Mouse (Mus musculus): Measurements from ENCODE around the gene Tex14. TPM values are rescaled to one million over a fixed set of nuclear protein-coding genes. Genes with fewer than 3 reads are reported as not detected.

The Tex14 gene
- polyA plus RNA-seq, 1 experiment from 2014 or later: 0.60 TPM

DNA sequence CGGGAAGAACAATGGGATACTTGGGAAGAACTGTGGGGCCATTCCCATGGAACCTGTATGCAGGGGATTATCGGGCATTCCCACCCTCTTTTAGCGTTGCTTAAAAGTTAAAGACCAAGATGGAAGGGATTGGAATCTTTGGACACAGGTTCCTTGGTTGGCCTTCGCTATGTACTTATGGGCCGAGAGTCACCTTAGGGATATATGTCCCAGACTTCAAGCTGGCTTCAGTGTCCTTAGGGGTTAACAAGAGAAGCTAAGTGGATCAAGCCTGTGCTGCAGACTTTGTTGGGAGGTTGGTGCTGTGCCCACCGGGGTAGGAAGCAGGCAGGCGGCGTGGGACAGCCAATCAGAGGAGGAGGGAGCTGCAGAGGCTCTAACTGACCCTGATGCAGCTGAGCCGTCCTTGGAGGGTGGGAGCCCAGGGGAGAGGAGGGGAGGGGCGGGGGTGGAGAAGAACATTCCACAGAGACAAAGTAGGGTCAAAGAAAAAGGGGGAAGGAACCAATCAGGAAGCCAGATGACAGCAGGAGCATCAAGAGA is 175.7 kb downstream of the Tex14 start:
- Histone ChIP-seq H3K9ac (ENCODE audit: low read length) (no peak overlapping the region), H3K36me3 (ENCODE audit: control insufficient read depth, insufficient read depth, low read length) (no peaks in the 10 kb centered on the region), H3K9me3 (ENCODE audit: control insufficient read depth, low read length) (no peaks in the 10 kb centered on the region), H3K27me3 (ENCODE audit: control insufficient read depth, insufficient read depth, low read length) (no peaks in the 10 kb centered on the region), H3K27ac (replicated peaks; ENCODE audit: low read depth, low read length) (no peak overlapping the region), H3K4me1 (ENCODE audit: control insufficient read depth, insufficient read depth, low read length) (peaks cover 12% of the 10 kb centered on the region; the same call in 1 of the 2 replicates), H3K4me3 (ENCODE audit: low read depth, low read length) (no peak overlapping the region), H3K4me2 (ENCODE audit: low read depth, severe bottlenecking) (no peak overlapping the region)
- DNase-seq (ENCODE audit: low spot score): no peak
- 56% methylated on average over 10 of the region's 10 CpGs for WGBS
- no peak for ATAC-seq (ENCODE audit: insufficient number of reproducible peaks, low FRiP score, low TSS enrichment, low read depth)

DNA sequence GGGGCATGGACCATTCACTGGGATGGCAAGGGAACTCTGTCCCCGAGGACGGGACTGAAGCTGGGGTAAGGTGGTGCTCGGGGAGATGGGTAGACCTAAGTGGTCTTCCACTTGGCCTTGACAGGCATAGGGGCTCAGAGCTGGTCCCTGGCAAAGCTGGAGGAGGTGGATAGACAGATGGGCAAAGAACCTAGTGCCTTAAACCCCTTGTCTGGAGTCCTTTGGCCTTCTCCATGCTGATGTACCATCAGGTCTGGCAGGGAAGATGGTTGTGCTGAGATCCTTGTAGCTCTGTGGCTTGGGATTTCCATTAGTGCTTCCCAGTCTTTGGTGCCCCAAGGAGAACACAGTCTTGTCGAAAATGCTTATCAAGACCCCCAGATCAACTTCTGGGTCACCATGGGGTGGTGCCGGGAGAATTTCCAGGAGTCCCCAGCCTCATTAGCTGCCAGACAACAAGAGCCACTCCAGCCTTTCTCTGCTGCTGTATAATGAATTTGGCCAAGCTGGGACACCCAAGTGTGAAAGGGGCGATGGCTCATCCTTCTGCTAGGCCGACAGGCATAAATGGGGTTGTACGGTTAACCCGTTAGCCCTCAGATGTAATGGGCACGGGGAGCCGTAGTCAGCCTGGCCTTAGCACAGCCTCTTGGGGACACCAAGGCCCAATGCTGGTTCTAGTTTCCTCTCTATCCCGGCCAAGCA is 176.4 kb downstream of the Tex14 start:
- WGBS: 88% methylated on average over 12 of the region's 12 CpGs
- Histone ChIP-seq H3K4me3 (ENCODE audit: low read depth, low read length) (no peak overlapping the region), H3K9me3 (ENCODE audit: control insufficient read depth, low read length) (no peaks in the 10 kb centered on the region), H3K4me2 (ENCODE audit: low read depth, severe bottlenecking) (no peak overlapping the region), H3K4me1 (ENCODE audit: control insufficient read depth, insufficient read depth, low read length) (peaks cover 12% of the 10 kb centered on the region; the same call in 1 of the 2 replicates), H3K36me3 (ENCODE audit: control insufficient read depth, insufficient read depth, low read length) (no peaks in the 10 kb centered on the region), H3K27me3 (ENCODE audit: control insufficient read depth, insufficient read depth, low read length) (no peaks in the 10 kb centered on the region), H3K9ac (ENCODE audit: low read length) (no peak overlapping the region), H3K27ac (replicated peaks; ENCODE audit: low read depth, low read length) (no peak overlapping the region)
- DNase-seq (ENCODE audit: low spot score) (no peak), ATAC-seq (ENCODE audit: insufficient number of reproducible peaks, low FRiP score, low TSS enrichment, low read depth) (no peak)

DNA sequence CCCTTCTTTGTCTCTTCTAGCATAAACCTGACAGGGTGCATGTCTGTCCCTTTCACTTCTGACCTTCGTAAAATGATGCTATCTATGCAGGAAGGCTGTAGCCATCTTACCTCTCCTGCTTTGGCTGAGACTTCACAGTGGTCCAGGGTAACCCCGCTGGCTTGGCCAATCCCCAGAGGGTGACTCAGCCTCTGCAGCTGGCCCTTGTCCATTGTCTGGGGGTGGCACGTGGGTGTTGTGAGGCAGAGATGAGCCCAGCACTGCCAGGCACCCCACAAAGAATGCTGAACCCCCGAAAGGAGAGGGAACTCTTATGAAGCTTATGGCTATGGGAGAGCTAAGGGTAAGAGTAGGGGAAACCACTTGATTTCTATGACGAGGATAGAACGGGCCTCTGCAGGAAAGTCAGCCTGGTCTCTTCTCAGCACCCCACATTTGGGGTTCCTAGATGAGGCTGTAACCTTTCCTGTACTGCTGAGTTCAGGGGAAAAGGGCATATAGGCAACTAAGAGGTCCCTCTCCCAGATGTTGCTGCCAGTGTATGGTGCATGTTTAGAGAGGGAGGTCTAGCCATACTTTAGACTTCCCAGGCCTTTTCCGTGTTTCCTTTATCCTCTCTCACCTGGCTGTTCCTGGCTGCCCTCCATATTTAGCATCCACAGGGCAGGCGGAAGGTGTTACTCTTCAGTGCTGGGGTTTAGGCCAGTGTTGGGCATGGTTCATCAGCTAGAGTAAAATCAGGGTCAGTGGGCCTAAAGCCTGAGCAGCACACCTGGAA is 177.3 kb downstream of the Tex14 start:
- no peak overlapping the region for H3K27ac ChIP-seq (replicated peaks; ENCODE audit: low read depth, low read length)
- ATAC-seq (ENCODE audit: insufficient number of reproducible peaks, low FRiP score, low TSS enrichment, low read depth) (no peak), DNase-seq (ENCODE audit: low spot score) (no peak)
- 83% methylated on average over 8 of the region's 8 CpGs for WGBS
- H3K36me3 ChIP-seq (ENCODE audit: control insufficient read depth, insufficient read depth, low read length): no peaks in the 10 kb centered on the region
- no peak overlapping the region for H3K4me3 ChIP-seq (ENCODE audit: low read depth, low read length)
- H3K4me1 ChIP-seq (ENCODE audit: control insufficient read depth, insufficient read depth, low read length): peaks cover 12% of the 10 kb centered on the region; the same call in 1 of the 2 replicates
- H3K4me2 ChIP-seq (ENCODE audit: low read depth, severe bottlenecking): no peak overlapping the region
- H3K27me3 ChIP-seq (ENCODE audit: control insufficient read depth, insufficient read depth, low read length): no peaks in the 10 kb centered on the region
- H3K9me3 ChIP-seq (ENCODE audit: control insufficient read depth, low read length): no peaks in the 10 kb centered on the region
- no peak overlapping the region for H3K9ac ChIP-seq (ENCODE audit: low read length)

DNA sequence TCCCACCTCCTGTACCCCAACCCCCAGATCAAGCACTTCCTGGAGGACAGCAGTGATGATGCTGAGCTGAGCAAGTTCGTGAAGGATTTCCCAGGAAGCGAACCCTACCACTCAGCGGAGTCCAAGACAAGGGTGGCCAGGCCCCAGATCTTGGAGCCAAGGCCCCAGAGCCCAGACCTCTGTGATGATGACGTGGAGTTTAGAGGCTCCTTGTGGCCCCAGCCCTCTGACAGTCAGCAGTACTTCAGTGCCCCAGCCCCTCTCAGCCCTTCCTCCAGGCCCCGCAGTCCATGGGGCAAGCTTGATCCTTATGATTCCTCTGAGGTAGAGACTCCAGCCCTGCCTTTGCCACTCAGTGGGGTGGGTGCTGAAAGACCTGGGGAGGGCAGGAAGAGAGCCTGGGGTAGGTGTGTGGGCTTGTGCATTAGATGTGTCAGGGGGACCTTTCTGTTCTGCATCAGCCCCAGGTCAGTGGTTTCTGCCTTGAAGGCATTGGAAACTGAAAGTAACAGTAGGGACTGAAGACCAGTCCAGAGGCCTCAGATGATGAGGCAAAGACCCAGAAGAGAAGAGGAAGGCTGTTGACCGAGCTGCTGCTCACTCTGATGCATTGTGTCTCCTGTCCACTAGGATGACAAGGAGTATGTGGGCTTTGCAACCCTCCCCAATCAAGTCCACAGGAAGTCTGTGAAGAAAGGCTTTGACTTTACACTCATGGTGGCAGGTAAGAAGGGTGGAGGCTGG is 178.6 kb downstream of the Tex14 start:
- Histone ChIP-seq H3K4me2 (ENCODE audit: low read depth, severe bottlenecking) (no peak overlapping the region), H3K4me3 (ENCODE audit: low read depth, low read length) (no peak overlapping the region), H3K9ac (ENCODE audit: low read length) (no peak overlapping the region), H3K9me3 (ENCODE audit: control insufficient read depth, low read length) (no peaks in the 10 kb centered on the region), H3K4me1 (ENCODE audit: control insufficient read depth, insufficient read depth, low read length) (0 out of 2 replicates have a peak, but pooled peaks cover 2% of the 10 kb centered on the region), H3K27me3 (ENCODE audit: control insufficient read depth, insufficient read depth, low read length) (no peaks in the 10 kb centered on the region), H3K36me3 (ENCODE audit: control insufficient read depth, insufficient read depth, low read length) (no peaks in the 10 kb centered on the region), H3K27ac (replicated peaks; ENCODE audit: low read depth, low read length) (no peak overlapping the region)
- DNase-seq (ENCODE audit: low spot score): no peak
- WGBS: 86% methylated on average over 6 of the region's 6 CpGs
- no peak for ATAC-seq (ENCODE audit: insufficient number of reproducible peaks, low FRiP score, low TSS enrichment, low read depth)

DNA sequence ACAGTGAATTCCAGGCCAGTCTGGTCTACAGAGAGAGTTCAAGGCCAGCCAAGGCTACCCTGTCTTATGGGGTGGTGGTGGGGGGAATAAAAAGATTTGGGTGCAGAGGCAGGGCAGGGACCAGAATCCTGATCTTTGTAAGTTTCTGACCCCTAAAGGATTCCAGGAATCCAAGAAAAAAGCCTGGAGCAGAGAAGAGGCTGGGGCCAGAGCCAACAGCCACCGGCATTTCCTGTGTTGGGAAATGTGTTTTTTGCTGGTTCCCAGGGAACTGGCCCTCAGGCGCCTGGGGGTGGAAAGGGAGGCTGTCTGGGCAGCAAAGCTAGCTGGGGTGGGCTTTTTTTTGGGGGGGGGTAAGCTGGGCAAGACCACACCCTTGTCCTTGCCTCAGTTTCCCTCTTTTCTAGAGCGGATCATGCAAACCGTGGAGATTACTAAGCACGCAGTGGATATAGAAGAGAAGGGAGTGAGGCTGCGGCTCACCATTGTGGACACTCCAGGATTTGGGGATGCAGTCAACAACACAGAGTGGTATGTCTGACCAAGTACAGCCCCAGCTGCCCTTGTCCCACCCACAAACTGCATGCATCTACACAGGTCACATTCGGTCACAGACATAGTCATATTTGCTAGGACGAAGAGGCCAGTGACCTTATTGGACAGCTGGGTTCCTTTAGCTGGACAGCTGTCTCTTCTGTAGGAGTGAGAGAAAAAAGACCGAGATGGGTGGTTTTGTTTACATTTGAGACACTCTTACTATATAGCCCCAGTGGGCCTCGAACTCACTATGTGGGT is 180.0 kb downstream of the Tex14 start:
- ATAC-seq (ENCODE audit: insufficient number of reproducible peaks, low FRiP score, low TSS enrichment, low read depth): no peak
- H3K36me3 ChIP-seq (ENCODE audit: control insufficient read depth, insufficient read depth, low read length): no peaks in the 10 kb centered on the region
- no peaks in the 10 kb centered on the region for H3K4me1 ChIP-seq (ENCODE audit: control insufficient read depth, insufficient read depth, low read length)
- H3K4me3 ChIP-seq (ENCODE audit: low read depth, low read length): no peak overlapping the region
- H3K27ac ChIP-seq (replicated peaks; ENCODE audit: low read depth, low read length): no peak overlapping the region
- H3K27me3 ChIP-seq (ENCODE audit: control insufficient read depth, insufficient read depth, low read length): no peaks in the 10 kb centered on the region
- WGBS: 87% methylated on average over 10 of the region's 10 CpGs
- no peak for DNase-seq (ENCODE audit: low spot score)
- no peaks in the 10 kb centered on the region for H3K9me3 ChIP-seq (ENCODE audit: control insufficient read depth, low read length)
- no peak overlapping the region for H3K4me2 ChIP-seq (ENCODE audit: low read depth, severe bottlenecking)
- no peak overlapping the region for H3K9ac ChIP-seq (ENCODE audit: low read length)

DNA sequence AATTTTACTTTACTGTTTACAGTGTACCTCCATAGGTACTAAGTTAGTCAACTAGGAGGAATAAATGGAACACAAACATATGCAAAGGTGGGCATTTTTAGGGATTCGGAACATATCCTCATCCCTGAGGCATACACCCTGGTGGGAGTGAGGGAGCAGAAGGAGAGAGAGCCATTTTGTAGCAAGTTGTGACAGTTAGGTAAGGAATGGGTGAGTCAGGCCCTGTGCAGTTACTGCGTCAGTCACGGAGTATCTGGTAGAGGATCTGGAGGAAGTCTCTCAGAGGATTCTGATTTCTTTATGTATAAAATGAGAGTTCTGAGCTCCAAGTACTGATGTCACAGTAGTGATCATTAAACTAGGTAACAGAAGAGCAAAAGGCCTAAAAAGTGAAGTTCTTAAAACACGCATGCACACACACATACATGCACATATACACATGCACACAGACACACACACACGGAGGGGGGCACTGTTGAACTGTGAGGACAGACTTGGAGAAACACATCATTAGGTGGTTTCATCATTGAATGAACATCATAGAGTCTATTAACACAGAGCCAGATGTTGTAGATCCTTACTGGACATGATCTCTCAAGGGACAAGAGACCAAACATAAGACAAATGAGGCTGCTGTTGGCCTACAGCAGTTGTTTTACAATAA is 182.5 kb downstream of the Tex14 start:
- Histone ChIP-seq H3K36me3 (ENCODE audit: control insufficient read depth, insufficient read depth, low read length) (no peaks in the 10 kb centered on the region), H3K4me1 (ENCODE audit: control insufficient read depth, insufficient read depth, low read length) (peaks cover 7% of the 10 kb centered on the region; the same call in 1 of the 2 replicates), H3K27ac (replicated peaks; ENCODE audit: low read depth, low read length) (no peak overlapping the region), H3K9ac (ENCODE audit: low read length) (no peak overlapping the region), H3K4me3 (ENCODE audit: low read depth, low read length) (no peak overlapping the region), H3K4me2 (ENCODE audit: low read depth, severe bottlenecking) (no peak overlapping the region), H3K27me3 (ENCODE audit: control insufficient read depth, insufficient read depth, low read length) (no peaks in the 10 kb centered on the region), H3K9me3 (ENCODE audit: control insufficient read depth, low read length) (no peaks in the 10 kb centered on the region)
- ATAC-seq (ENCODE audit: insufficient number of reproducible peaks, low FRiP score, low TSS enrichment, low read depth): no peak
- DNase-seq (ENCODE audit: low spot score): no peak
- WGBS: 95% methylated on average over 5 of the region's 5 CpGs

DNA sequence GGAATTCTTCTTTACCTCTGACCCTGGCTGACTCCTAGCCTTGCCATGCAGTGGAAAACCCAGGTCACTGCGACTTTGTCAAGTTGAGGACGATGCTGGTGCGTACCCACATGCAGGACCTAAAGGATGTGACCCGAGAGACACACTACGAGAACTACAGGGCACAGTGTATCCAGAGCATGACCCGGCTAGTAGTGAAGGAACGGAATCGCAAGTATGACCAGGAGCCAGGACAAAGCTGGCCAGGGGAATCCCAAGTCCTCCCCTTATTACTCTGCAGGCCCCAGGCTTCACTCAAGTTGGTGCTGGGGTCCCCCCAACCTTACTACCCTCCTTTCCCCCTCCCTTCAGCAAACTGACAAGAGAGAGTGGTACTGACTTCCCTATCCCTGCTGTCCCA is 184.7 kb downstream of the Tex14 start:
- Histone ChIP-seq H3K9ac (ENCODE audit: low read length) (no peak overlapping the region), H3K4me2 (ENCODE audit: low read depth, severe bottlenecking) (no peak overlapping the region), H3K27me3 (ENCODE audit: control insufficient read depth, insufficient read depth, low read length) (no peaks in the 10 kb centered on the region), H3K36me3 (ENCODE audit: control insufficient read depth, insufficient read depth, low read length) (no peaks in the 10 kb centered on the region), H3K4me1 (ENCODE audit: control insufficient read depth, insufficient read depth, low read length) (peaks cover 16% of the 10 kb centered on the region), H3K27ac (replicated peaks; ENCODE audit: low read depth, low read length) (no peak overlapping the region), H3K4me3 (ENCODE audit: low read depth, low read length) (no peak overlapping the region), H3K9me3 (ENCODE audit: control insufficient read depth, low read length) (no peaks in the 10 kb centered on the region)
- WGBS: 89% methylated on average over 8 of the region's 8 CpGs
- no peak for DNase-seq (ENCODE audit: low spot score)
- no peak for ATAC-seq (ENCODE audit: insufficient number of reproducible peaks, low FRiP score, low TSS enrichment, low read depth)
